Mouse (Mus musculus) ES-E14 (cell line): ENCODE measurements at regions not wholly inside any gene's neighbourhood (a gene's known extent, or its start where the extent isn't known, plus 50 kb on each side); places are given as distances from the start of the nearest gene placed in this dataset.

ENCODE experiments used
- DNase-seq: peaks from one replicate; pipeline ENCODE4 v3.0.0-alpha.2; 2013; ENCODE audit warnings: low read depth, low spot score
- H3K27ac ChIP-seq: 2 replicates; pipeline ENCODE4 v1.5.1; 2012; ENCODE audit warnings: low read depth, mild to moderate bottlenecking, low read length, moderate library complexity, mixed read lengths; ENCODE audit not compliant: poor library complexity, insufficient read depth, severe bottlenecking
- H3K36me3 ChIP-seq: 2 replicates; pipeline ENCODE4 v1.6.1; 2012; ENCODE audit warnings: mild to moderate bottlenecking, low read length, moderate library complexity, mixed read lengths; ENCODE audit not compliant: control insufficient read depth, poor library complexity, insufficient read depth, severe bottlenecking
- H3K4me1 ChIP-seq, 2 experiments: fragments of 150-350 bp in 1 of 2; sonication (generic) in 1 of 2; 2 replicates each; pipeline ENCODE4 v1.6.1; 2012; ENCODE audit warnings: low read length in 2 of 2, mild to moderate bottlenecking in 1 of 2, mixed read lengths in 1 of 2; ENCODE audit not compliant: control insufficient read depth in 2 of 2, insufficient read depth in 2 of 2, poor library complexity in 1 of 2
- H3K4me3 ChIP-seq, 2 experiments: fragments of 150-350 bp in 1 of 2; sonication (generic) in 1 of 2; 2 replicates each; pipeline ENCODE4 v1.5.1; 2012; ENCODE audit warnings: low read length in 2 of 2, low read depth in 1 of 2, mild to moderate bottlenecking in 1 of 2, mixed read lengths in 1 of 2; ENCODE audit not compliant: insufficient read depth in 1 of 2, poor library complexity in 1 of 2, severe bottlenecking in 1 of 2
- H3K9ac ChIP-seq: 2 replicates; pipeline ENCODE4 v1.6.1; 2012; ENCODE audit warnings: low read depth, mild to moderate bottlenecking, low read length, mixed read lengths; ENCODE audit not compliant: poor library complexity, insufficient read depth, severe bottlenecking
- H3K9me3 ChIP-seq: fragments of 150-350 bp; sonication (generic); 2 replicates; pipeline ENCODE4 v1.6.1; 2012; ENCODE audit warnings: low read depth, mild to moderate bottlenecking, low read length; ENCODE audit not compliant: control insufficient read depth, insufficient read depth
- CHD2 ChIP-seq: IDR thresholded peaks from 2 replicates; pipeline ENCODE4 v1.6.1; 2014; ENCODE audit warnings: mild to moderate bottlenecking, low read depth, low read length, inconsistent platforms
- HCFC1 ChIP-seq: IDR thresholded peaks from 2 replicates; pipeline ENCODE4 v1.6.1; 2012; ENCODE audit warnings: low read length, inconsistent platforms, borderline replicate concordance; ENCODE audit not compliant: insufficient read depth
- MAFK ChIP-seq: IDR thresholded peaks from 2 replicates; pipeline ENCODE4 v1.6.1; 2014; ENCODE audit warnings: mild to moderate bottlenecking, low read depth, low read length, inconsistent platforms; ENCODE audit not compliant: insufficient read depth
- ZC3H11A ChIP-seq: IDR thresholded peaks from 2 replicates; pipeline ENCODE4 v1.6.1; 2012; ENCODE audit warnings: low read depth, mild to moderate bottlenecking, inconsistent platforms, low read length, borderline replicate concordance
- ZNF384 ChIP-seq: IDR thresholded peaks from 2 replicates; pipeline ENCODE4 v1.6.1; 2012; ENCODE audit warnings: low read depth, low read length, inconsistent platforms
- in situ Hi-C, 2 experiments: fragments of 600-800 bp; cut with MboI; formaldehyde crosslinking; loops; one replicate each; pipeline ENCODE4 v1.15.1; 2025; ENCODE audit warnings: low sequenced_read_pairs in 2 of 2, inconsistent platforms in 1 of 2; ENCODE audit not compliant: unreplicated experiment in 2 of 2

DNA sequence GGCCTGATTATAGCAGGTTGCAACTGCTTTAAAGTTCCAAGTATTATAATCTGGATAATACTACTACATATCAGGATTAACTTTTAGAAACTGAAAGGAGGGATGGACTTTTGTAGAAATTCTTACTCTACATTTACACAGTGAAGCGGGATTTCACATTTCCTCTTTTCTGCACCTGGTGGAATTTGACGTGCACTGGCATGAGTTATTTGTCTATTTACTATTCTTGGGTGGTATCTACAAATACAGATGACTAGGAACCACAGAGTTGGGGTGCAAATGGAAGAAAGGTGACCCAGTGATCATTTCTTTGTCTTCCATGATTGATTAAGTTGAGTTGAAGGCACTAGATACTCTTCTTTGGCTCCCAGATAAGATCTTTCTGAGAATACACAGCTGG is 423.0 kb upstream of the Marcks start:
- Histone ChIP-seq H3K36me3 (no peaks in the 10 kb centered on the region), H3K9me3 (no peaks in the 10 kb centered on the region), H3K9ac (no peak overlapping the region), H3K4me3 (no peak overlapping the region), H3K4me1 (no peaks in the 10 kb centered on the region), H3K27ac (no peak overlapping the region)
- no peak for TF ChIP-seq ZNF384
- no peak for TF ChIP-seq MAFK
- no peak for TF ChIP-seq CHD2
- no peak for TF ChIP-seq ZC3H11A
- TF ChIP-seq HCFC1: no peak
- DNase-seq: no peak
- in situ Hi-C loops: no loop called here

DNA sequence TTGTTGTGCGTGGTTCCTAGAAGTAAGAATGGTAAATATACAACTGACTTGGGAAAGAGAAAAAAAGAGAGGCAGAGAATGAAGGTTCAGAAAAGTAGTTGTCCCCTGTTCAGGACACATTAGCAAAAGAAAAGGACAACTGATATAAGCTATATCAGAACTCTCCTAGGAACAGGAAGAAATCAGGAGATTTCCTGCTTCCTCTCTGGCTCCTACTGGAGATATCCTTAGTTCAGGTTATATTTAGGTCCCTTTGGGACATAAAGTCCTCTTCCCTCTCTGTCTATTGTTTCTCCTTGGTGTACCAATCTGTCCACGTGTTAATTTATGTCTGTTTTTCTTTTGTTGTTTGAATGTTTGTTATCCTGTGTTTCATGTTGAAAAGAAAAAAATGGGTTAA is 410.7 kb upstream of the Marcks start:
- no peak for DNase-seq
- no peak overlapping the region for H3K27ac ChIP-seq
- no peaks in the 10 kb centered on the region for H3K9me3 ChIP-seq
- no peaks in the 10 kb centered on the region for H3K4me1 ChIP-seq
- no peak overlapping the region for H3K9ac ChIP-seq
- H3K4me3 ChIP-seq: no peak overlapping the region
- in situ Hi-C loops: no loop called here
- TF ChIP-seq CHD2: no peak
- no peak for TF ChIP-seq ZNF384
- H3K36me3 ChIP-seq: no peaks in the 10 kb centered on the region

DNA sequence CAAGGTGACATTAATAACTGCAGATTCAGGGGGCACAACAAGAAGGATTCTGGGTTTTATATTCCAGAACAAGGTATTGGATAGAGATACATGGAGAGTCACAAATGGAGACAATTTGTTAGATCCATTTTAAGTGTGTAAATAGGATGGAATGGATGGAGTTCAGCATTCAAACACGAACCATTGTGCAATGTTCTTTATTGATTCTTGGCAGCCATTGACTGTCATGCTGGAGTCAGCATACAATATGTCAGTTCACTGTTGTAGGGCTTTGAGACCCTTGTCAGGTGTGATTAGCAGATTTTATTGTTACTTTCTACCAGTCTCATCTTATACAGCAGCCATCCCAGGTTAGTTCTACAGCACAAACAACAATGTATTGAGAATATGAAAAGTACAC is 402.0 kb upstream of the Marcks start:
- Histone ChIP-seq H3K4me1 (no peaks in the 10 kb centered on the region), H3K9ac (no peak overlapping the region), H3K4me3 (no peak overlapping the region), H3K9me3 (no peaks in the 10 kb centered on the region), H3K36me3 (no peaks in the 10 kb centered on the region), H3K27ac (no peak overlapping the region)
- DNase-seq: no peak
- TF ChIP-seq HCFC1 (no peak), ZC3H11A (no peak), MAFK (no peak), ZNF384 (no peak), CHD2 (no peak)
- in situ Hi-C loops: no loop called here

DNA sequence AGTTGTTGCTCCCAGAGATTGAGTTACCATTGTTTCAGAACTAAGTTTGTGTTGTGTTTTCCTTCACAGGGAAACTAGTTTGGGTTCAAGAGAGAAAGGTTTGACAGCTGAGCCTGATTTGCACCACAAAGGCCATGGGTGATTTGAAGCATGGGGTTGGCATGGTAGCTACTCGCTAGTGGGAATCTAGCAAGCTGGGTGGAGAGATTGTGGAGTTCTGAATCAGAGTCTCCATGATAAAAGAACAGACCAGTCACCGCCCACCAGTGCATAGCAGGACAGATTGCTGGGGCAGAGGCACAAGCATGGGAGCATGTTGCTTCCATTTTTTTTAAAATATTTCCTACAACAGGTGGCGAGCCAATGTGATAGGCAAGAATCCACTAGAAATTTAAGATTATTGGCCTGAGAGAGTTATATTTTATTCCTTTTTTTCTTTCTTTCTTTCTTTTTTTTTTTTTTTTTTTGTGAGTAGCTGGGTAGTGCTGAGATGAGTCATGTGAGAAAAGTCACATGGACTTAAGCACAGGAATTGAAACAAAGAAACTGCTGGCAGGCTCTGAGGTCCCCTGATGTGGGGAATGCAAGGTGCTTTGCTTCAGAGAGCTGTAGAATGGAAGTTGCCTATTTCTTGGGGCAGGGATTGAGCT is 367.4 kb upstream of the Marcks start:
- no peaks in the 10 kb centered on the region for H3K4me1 ChIP-seq
- TF ChIP-seq CHD2 (no peak), MAFK (no peak), HCFC1 (no peak), ZC3H11A (no peak), ZNF384 (peak; percentile 81)
- H3K9me3 ChIP-seq: no peaks in the 10 kb centered on the region
- no peak overlapping the region for H3K9ac ChIP-seq
- DNase-seq: peak; percentile 7
- H3K4me3 ChIP-seq: no peak overlapping the region
- no peak overlapping the region for H3K27ac ChIP-seq
- no peaks in the 10 kb centered on the region for H3K36me3 ChIP-seq
- in situ Hi-C loops: no loop called here

DNA sequence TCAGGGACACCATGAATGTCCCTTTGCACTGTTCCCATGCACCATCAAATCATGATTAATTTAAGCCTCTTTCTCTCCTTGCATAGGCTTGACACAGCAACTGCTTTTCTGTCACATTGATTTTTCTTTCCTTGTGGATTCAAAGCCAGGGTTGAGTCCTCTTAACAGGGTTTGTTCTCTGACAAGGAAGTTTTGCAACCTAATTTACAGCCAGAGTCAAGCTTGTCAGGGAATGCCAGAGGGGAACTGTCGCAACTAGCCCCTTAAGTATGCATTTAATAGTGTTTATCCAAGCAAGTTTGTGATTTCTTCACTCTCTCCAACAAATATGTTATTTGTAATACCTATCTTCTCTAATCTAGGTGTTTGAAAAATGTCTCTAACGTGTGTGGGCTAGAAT is 365.7 kb upstream of the Marcks start:
- no peak overlapping the region for H3K4me3 ChIP-seq
- no peak for DNase-seq
- no peaks in the 10 kb centered on the region for H3K9me3 ChIP-seq
- in situ Hi-C loops: no loop called here
- TF ChIP-seq ZC3H11A (no peak), MAFK (no peak), HCFC1 (no peak), CHD2 (no peak), ZNF384 (no peak)
- H3K27ac ChIP-seq: no peak overlapping the region
- H3K36me3 ChIP-seq: no peaks in the 10 kb centered on the region
- H3K9ac ChIP-seq: no peak overlapping the region
- no peaks in the 10 kb centered on the region for H3K4me1 ChIP-seq
